Mouse (Mus musculus) forebrain, embryonic 12.5 days (tissue): ENCODE measurements around the gene Espn. TPM values are rescaled to one million over a fixed set of nuclear protein-coding genes. Genes with fewer than 3 reads are reported as not detected.

Source experiments
- ATAC-seq: fragments of 200-750 bp; cut with Nextera tagmentation; 2 replicates; pipeline ENCODE4 v1.8.0; 2017; ENCODE audit warnings: moderate TSS enrichment; ENCODE audit not compliant: low FRiP score
- H3K27ac ChIP-seq: fragments of 300-500 bp; sonication (generic); 2 replicates; pipeline ENCODE4 v1.5.1; 2016; ENCODE audit warnings: mild to moderate bottlenecking
- H3K27me3 ChIP-seq: fragments of 300-500 bp; sonication (generic); 2 replicates; pipeline ENCODE4 v1.6.1; 2016; ENCODE audit warnings: mild to moderate bottlenecking
- H3K36me3 ChIP-seq: fragments of 300-500 bp; sonication (generic); replicated peaks from 2 replicates; pipeline ENCODE4 v1.6.1; 2016; ENCODE audit warnings: mild to moderate bottlenecking
- H3K4me1 ChIP-seq: fragments of 300-500 bp; sonication (generic); 2 replicates; pipeline ENCODE4 v1.6.1; 2016
- H3K4me2 ChIP-seq: fragments of 300-500 bp; sonication (generic); 2 replicates; pipeline ENCODE4 v1.6.1; 2016; ENCODE audit warnings: mild to moderate bottlenecking, moderate library complexity
- H3K4me3 ChIP-seq: fragments of 300-500 bp; sonication (generic); replicated peaks from 2 replicates; pipeline ENCODE4 v1.5.1; 2016; ENCODE audit warnings: mild to moderate bottlenecking
- H3K9ac ChIP-seq: fragments of 300-500 bp; sonication (generic); 2 replicates; pipeline ENCODE4 v1.6.1; 2016; ENCODE audit warnings: mild to moderate bottlenecking
- H3K9me3 ChIP-seq: fragments of 300-500 bp; sonication (generic); 2 replicates; pipeline ENCODE4 v1.6.1; 2016
- WGBS: fragments of 180-500 bp; shearing (Covaris S2); methylation state at CpG from one replicate; pipeline ENCODE4 v1.1.7; 2016; 5-methylcytosine and 5-hydroxymethylcytosine counted together
- polyA plus RNA-seq: library from polyadenylated mRNA; unstranded; fragments of >200 nt; fragmentation: Nextera tagmentation; extraction: Ambion mirVana; gene quantifications from 2 replicates; pipeline ENCODE4 v1.2.1, GENCODE M21; 2016

Espn gene
- polyA plus RNA-seq, 1 experiment from 2014 or later = 1.8 TPM

- Histone ChIP-seq H3K4me3 (no peak overlapping the region), H3K9ac (no peak overlapping the region), H3K4me1 (no peaks in the 10 kb centered on the region), H3K9me3 (no peaks in the 10 kb centered on the region), H3K27ac (no peak overlapping the region), H3K36me3 (no peaks in the 10 kb centered on the region), H3K4me2 (no peak overlapping the region), H3K27me3 (no peaks in the 10 kb centered on the region)
- WGBS = 76% methylated on average over 7 of the region's 7 CpGs
- no peak for ATAC-seq
These were observed 72.2 kb downstream of the Espn start for GRCm38 (mm10) chr4:152079931-152080330.

- no peaks in the 10 kb centered on the region for H3K9me3 ChIP-seq
- 86% methylated on average over 3 of the region's 3 CpGs for WGBS
- no peak for ATAC-seq
- H3K4me1 ChIP-seq = no peaks in the 10 kb centered on the region
- H3K27ac ChIP-seq = no peak overlapping the region
- no peak overlapping the region for H3K4me2 ChIP-seq
- H3K36me3 ChIP-seq = no peaks in the 10 kb centered on the region
- no peak overlapping the region for H3K4me3 ChIP-seq
- no peaks in the 10 kb centered on the region for H3K27me3 ChIP-seq
- H3K9ac ChIP-seq = no peak overlapping the region
These were observed 72.9 kb downstream of the Espn start for GRCm38 (mm10) chr4:152079261-152079660.

DNA sequence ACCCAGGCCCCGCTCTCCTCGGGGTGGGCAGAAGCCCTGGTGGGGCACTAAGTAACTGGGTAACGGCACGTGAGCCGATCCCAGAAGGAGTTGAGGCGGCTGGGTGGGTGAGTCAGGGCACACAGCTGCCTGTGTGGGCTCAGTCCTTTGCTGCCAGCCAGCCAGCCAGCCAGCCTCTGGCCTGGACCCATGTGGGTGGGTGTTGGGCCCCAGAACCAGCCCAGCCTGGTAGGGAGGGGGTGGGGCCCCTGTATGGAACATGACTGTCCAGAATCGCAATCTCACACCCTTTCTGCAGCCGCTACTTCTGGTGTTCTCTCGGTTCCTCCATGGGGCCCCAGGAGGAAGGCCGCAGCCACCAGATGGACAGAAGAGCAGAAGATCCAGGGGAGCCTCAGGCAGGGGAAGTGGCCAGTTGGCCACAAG lies 74.1 kb downstream of the Espn start:
- ATAC-seq = no peak
- H3K36me3 ChIP-seq = no peaks in the 10 kb centered on the region
- H3K27me3 ChIP-seq = no peaks in the 10 kb centered on the region
- 97% methylated on average over 10 of the region's 10 CpGs for WGBS
- no peak overlapping the region for H3K4me3 ChIP-seq
- H3K27ac ChIP-seq = no peak overlapping the region
- no peak overlapping the region for H3K4me2 ChIP-seq
- H3K9me3 ChIP-seq = no peaks in the 10 kb centered on the region
- H3K9ac ChIP-seq = no peak overlapping the region
- H3K4me1 ChIP-seq = no peaks in the 10 kb centered on the region

DNA sequence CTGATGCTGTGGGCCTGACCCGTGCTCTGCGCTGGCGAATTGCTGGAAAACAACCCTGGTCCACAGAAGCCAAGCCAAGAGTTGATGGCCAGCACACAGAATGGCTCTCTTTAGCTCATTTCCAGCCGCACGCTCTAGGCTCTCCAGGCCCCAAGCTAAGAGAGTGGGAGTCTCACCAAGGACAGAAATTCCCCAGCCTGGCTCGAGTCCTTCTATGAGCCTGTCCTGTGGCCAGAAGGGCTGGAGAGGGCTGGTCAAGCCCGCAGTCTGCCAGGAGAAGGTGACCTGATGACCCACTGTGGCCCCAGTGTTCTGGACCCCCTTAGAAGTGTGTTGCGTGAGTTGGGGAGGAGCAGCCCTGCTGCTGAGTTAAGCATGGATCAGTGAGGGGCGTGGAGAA lies 75.0 kb downstream of the Espn start:
- no peaks in the 10 kb centered on the region for H3K9me3 ChIP-seq
- no peaks in the 10 kb centered on the region for H3K27me3 ChIP-seq
- H3K27ac ChIP-seq = no peak overlapping the region
- peaks cover 7% of the 10 kb centered on the region for H3K4me1 ChIP-seq
- ATAC-seq = no peak
- no peaks in the 10 kb centered on the region for H3K36me3 ChIP-seq
- no peak overlapping the region for H3K4me2 ChIP-seq
- no peak overlapping the region for H3K4me3 ChIP-seq
- no peak overlapping the region for H3K9ac ChIP-seq
- WGBS = 87% methylated on average over 9 of the region's 9 CpGs

- H3K4me1 ChIP-seq = peaks cover 9% of the 10 kb centered on the region
- H3K4me3 ChIP-seq = no peak overlapping the region
- no peak overlapping the region for H3K27ac ChIP-seq
- no peak overlapping the region for H3K4me2 ChIP-seq
- no peaks in the 10 kb centered on the region for H3K36me3 ChIP-seq
- no peak overlapping the region for H3K9ac ChIP-seq
- H3K27me3 ChIP-seq = no peaks in the 10 kb centered on the region
- 85% methylated on average over 9 of the region's 9 CpGs for WGBS
- no peaks in the 10 kb centered on the region for H3K9me3 ChIP-seq
- ATAC-seq = no peak
These were observed 77.6 kb downstream of the Espn start for GRCm38 (mm10) chr4:152074548-152074947.

GRCm38 (mm10) chr4:152073715-152074114 lies 78.5 kb downstream of the Espn start:
- H3K9ac ChIP-seq = no peak overlapping the region
- peaks cover 9% of the 10 kb centered on the region for H3K4me1 ChIP-seq
- no peaks in the 10 kb centered on the region for H3K27me3 ChIP-seq
- no peak overlapping the region for H3K27ac ChIP-seq
- WGBS = 90% methylated on average over 6 of the region's 6 CpGs
- ATAC-seq = no peak
- no peak overlapping the region for H3K4me3 ChIP-seq
- H3K4me2 ChIP-seq = no peak overlapping the region
- no peaks in the 10 kb centered on the region for H3K36me3 ChIP-seq
- no peaks in the 10 kb centered on the region for H3K9me3 ChIP-seq

- Histone ChIP-seq H3K4me1 (peaks cover 9% of the 10 kb centered on the region), H3K4me2 (no peak overlapping the region), H3K27me3 (no peaks in the 10 kb centered on the region), H3K9me3 (no peaks in the 10 kb centered on the region), H3K27ac (no peak overlapping the region), H3K4me3 (no peak overlapping the region), H3K36me3 (no peaks in the 10 kb centered on the region), H3K9ac (no peak overlapping the region)
- ATAC-seq = no peak
- 74% methylated on average over 10 of the region's 10 CpGs for WGBS
These were observed 79.5 kb downstream of the Espn start for GRCm38 (mm10) chr4:152072655-152073054.

DNA sequence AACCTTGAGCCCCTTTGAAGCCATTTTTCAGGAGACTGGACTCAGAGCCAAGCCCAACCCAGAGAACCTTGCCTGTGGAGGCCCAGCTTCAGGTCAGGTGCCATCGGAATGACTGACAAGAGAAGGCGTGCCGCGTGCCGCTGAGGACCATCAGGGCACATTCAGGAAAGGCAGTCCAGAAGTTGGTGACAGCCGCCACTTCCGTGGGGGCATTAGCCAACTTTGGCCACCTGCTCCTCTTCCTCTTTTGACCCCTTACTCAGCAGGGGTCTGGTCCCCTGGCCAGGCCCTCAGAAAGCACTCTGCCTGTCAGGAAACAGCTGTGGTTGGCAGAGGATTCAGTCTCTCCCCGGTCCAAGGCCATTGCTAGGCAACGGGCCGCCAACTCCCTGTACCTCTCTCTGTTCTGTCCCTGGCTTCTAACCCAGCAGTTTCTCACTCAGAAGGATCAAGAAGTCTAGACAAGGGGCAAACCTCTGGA lies 80.0 kb downstream of the Espn start, which contains the start of gene Plekhg5:
Gene Plekhg5 (plus strand): TSS at position 378 of the 481 bp plus-strand sequence.
- H3K27ac ChIP-seq = no peak within 1 kb of the TSS
- no peaks in the 10 kb centered on the region for H3K36me3 ChIP-seq
- no peak within 1 kb of the TSS for H3K4me2 ChIP-seq
- H3K9me3 ChIP-seq = no peaks in the 10 kb centered on the region
- WGBS = 70% methylated on average over 10 of the region's 10 CpGs
- no peaks in the 10 kb centered on the region for H3K27me3 ChIP-seq
- peaks cover 9% of the 10 kb centered on the region for H3K4me1 ChIP-seq
- ATAC-seq = no peak
- H3K4me3 ChIP-seq = no peak within 1 kb of the TSS
- H3K9ac ChIP-seq = no peak within 1 kb of the TSS

- Histone ChIP-seq H3K9me3 (no peaks in the 10 kb centered on the region), H3K4me1 (peaks cover 9% of the 10 kb centered on the region), H3K27ac (no peak overlapping the region), H3K36me3 (no peaks in the 10 kb centered on the region), H3K27me3 (no peaks in the 10 kb centered on the region), H3K4me3 (no peak overlapping the region), H3K9ac (no peak overlapping the region), H3K4me2 (no peak overlapping the region)
- ATAC-seq = no peak
- 79% methylated on average over 11 of the region's 11 CpGs for WGBS
These were observed 81.4 kb downstream of the Espn start for GRCm38 (mm10) chr4:152070494-152071396.

Other genes with a start within 250 kb of the Espn start
- 83.9 and 89.0 TPM in 2 replicates for gene Dnajc11, start 218.7 kb downstream of the Espn start, polyA plus RNA-seq
- gene Thap3, start 163.4 kb downstream of the Espn start, polyA plus RNA-seq = 33.9 and 38.6 TPM in 2 replicates
- gene Phf13, start 156.1 kb downstream of the Espn start, polyA plus RNA-seq = 24.4 and 27.4 TPM in 2 replicates
- gene Klhl21, start 143.6 kb downstream of the Espn start, polyA plus RNA-seq = 5.3 and 5.5 TPM in 2 replicates
- 23.7 and 24.2 TPM in 2 replicates for gene Zbtb48, start 124.7 kb downstream of the Espn start, polyA plus RNA-seq
- gene Tas1r1, start 113.8 kb downstream of the Espn start, polyA plus RNA-seq = 0.55 and 0.78 TPM in 2 replicates
- gene Nol9, start 113.0 kb downstream of the Espn start, polyA plus RNA-seq = 33.3 and 34.1 TPM in 2 replicates
- 9.5 and 10.8 TPM in 2 replicates for gene Plekhg5, start 79.9 kb downstream of the Espn start, polyA plus RNA-seq
- 0.66 and 0.76 TPM in 2 replicates for gene Tnfrsf25, start 36.4 kb downstream of the Espn start, polyA plus RNA-seq
- gene Hes2, start 6.5 kb upstream of the Espn start, polyA plus RNA-seq = not detected in 2 replicates
- 85.9 and 86.7 TPM in 2 replicates for gene Acot7, start 25.8 kb upstream of the Espn start, polyA plus RNA-seq
- 5.8 and 6.9 TPM in 2 replicates for gene Gpr153, start 121.9 kb upstream of the Espn start, polyA plus RNA-seq
- gene Hes3, start 139.3 kb upstream of the Espn start, polyA plus RNA-seq = 0.43 and 0.46 TPM in 2 replicates
- 20.3 and 21.3 TPM in 2 replicates for gene Icmt, start 144.9 kb upstream of the Espn start, polyA plus RNA-seq
- gene Rnf207, start 166.6 kb upstream of the Espn start, polyA plus RNA-seq = 1.5 and 2.7 TPM in 2 replicates
- gene Rpl22, start 173.4 kb upstream of the Espn start, polyA plus RNA-seq = 319 and 331 TPM in 2 replicates
- gene Chd5, start 186.3 kb upstream of the Espn start, polyA plus RNA-seq = 6.8 and 7.4 TPM in 2 replicates